Mouse (Mus musculus): ENCODE results near the gene Olfr20. TPM values are rescaled to one million over a fixed set of nuclear protein-coding genes. Genes with fewer than 3 reads are reported as not detected.

The Olfr20 gene
- polyA plus RNA-seq, 1 experiment from 2014 or later: not detected

- no peaks in the 10 kb centered on the region for H3K36me3 ChIP-seq
- WGBS: 76% methylated on average over 4 of the region's 4 CpGs
- ATAC-seq (ENCODE audit: low read depth): no peak
- H3K27me3 ChIP-seq: no peaks in the 10 kb centered on the region
- no peaks in the 10 kb centered on the region for H3K9me3 ChIP-seq
- no peak overlapping the region for H3K4me2 ChIP-seq
- no peaks in the 10 kb centered on the region for H3K4me1 ChIP-seq (replicated peaks)
- H3K9ac ChIP-seq: no peak overlapping the region
- no peak overlapping the region for H3K4me3 ChIP-seq
- H3K27ac ChIP-seq (replicated peaks): no peak overlapping the region
Observed at GRCm38 (mm10) chr11:73395374-73395773, 44.8 kb downstream of the Olfr20 start.

- ATAC-seq (ENCODE audit: low read depth): no peak
- Histone ChIP-seq H3K27me3 (no peaks in the 10 kb centered on the region), H3K4me1 (replicated peaks) (no peaks in the 10 kb centered on the region), H3K4me3 (no peak within 1 kb of the TSS), H3K9ac (no peak within 1 kb of the TSS), H3K4me2 (no peak within 1 kb of the TSS), H3K9me3 (no peaks in the 10 kb centered on the region), H3K27ac (replicated peaks) (no peak within 1 kb of the TSS), H3K36me3 (no peaks in the 10 kb centered on the region)
Observed at GRCm38 (mm10) chr11:73399514-73399913, 48.9 kb downstream of the Olfr20 start, which contains the start of gene Olfr1. Olfr1 (minus strand) TSS chr11:73399614.

Other genes starting within 250 kb of the Olfr20 start
- 2.9 and 4.8 TPM in 2 replicates for gene Haspin, start 212.5 kb upstream of the Olfr20 start, polyA plus RNA-seq (2015; fragmentation: Nextera tagmentation; extraction: Ambion mirVana)
- gene P2rx5, start 190.4 kb upstream of the Olfr20 start, polyA plus RNA-seq (2015; fragmentation: Nextera tagmentation; extraction: Ambion mirVana): 0.45 and 0.63 TPM in 2 replicates
- 130 and 132 TPM in 2 replicates for gene Emc6, start 173.7 kb upstream of the Olfr20 start, polyA plus RNA-seq (2015; fragmentation: Nextera tagmentation; extraction: Ambion mirVana)
- gene Tax1bp3, start 173.7 kb upstream of the Olfr20 start, polyA plus RNA-seq (2015; fragmentation: Nextera tagmentation; extraction: Ambion mirVana): 190 and 197 TPM in 2 replicates
- gene Ctns, start 151.7 kb upstream of the Olfr20 start, polyA plus RNA-seq (2015; fragmentation: Nextera tagmentation; extraction: Ambion mirVana): 21.2 and 23.1 TPM in 2 replicates
- gene Shpk, start 151.3 kb upstream of the Olfr20 start, polyA plus RNA-seq (2015; fragmentation: Nextera tagmentation; extraction: Ambion mirVana): 2.4 and 3.5 TPM in 2 replicates
- 5.8 and 11.5 TPM in 2 replicates for gene Trpv1, start 116.5 kb upstream of the Olfr20 start, polyA plus RNA-seq (2015; fragmentation: Nextera tagmentation; extraction: Ambion mirVana)
- gene Trpv3, start 83.4 kb upstream of the Olfr20 start, polyA plus RNA-seq (2015; fragmentation: Nextera tagmentation; extraction: Ambion mirVana): 0.17 and 0.20 TPM in 2 replicates
- 1.1 and 3.2 TPM in 2 replicates for gene Aspa, start 21.2 kb upstream of the Olfr20 start, polyA plus RNA-seq (2015; fragmentation: Nextera tagmentation; extraction: Ambion mirVana)
- not detected in 2 replicates for gene Gm49340, start 21.0 kb upstream of the Olfr20 start, polyA plus RNA-seq (2015; fragmentation: Nextera tagmentation; extraction: Ambion mirVana)
- gene Spata22, start 21.0 kb upstream of the Olfr20 start, polyA plus RNA-seq (2015; fragmentation: Nextera tagmentation; extraction: Ambion mirVana): 0.25 TPM in 1 of 2 replicates, not detected in the other
- gene Olfr376, start 20.5 kb downstream of the Olfr20 start, polyA plus RNA-seq (2015; fragmentation: Nextera tagmentation; extraction: Ambion mirVana): not detected in 2 replicates
- gene Olfr1, start 48.8 kb downstream of the Olfr20 start, polyA plus RNA-seq (2015; fragmentation: Nextera tagmentation; extraction: Ambion mirVana): not detected in 2 replicates
- not detected in 2 replicates for gene Olfr378, start 77.7 kb downstream of the Olfr20 start, polyA plus RNA-seq (2015; fragmentation: Nextera tagmentation; extraction: Ambion mirVana)
- gene Olfr380, start 106.7 kb downstream of the Olfr20 start, polyA plus RNA-seq (2015; fragmentation: Nextera tagmentation; extraction: Ambion mirVana): not detected in 2 replicates
- not detected in 2 replicates for gene Olfr381, start 140.8 kb downstream of the Olfr20 start, polyA plus RNA-seq (2015; fragmentation: Nextera tagmentation; extraction: Ambion mirVana)
- gene Olfr382, start 166.4 kb downstream of the Olfr20 start, polyA plus RNA-seq (2015; fragmentation: Nextera tagmentation; extraction: Ambion mirVana): not detected in 2 replicates
- not detected in 2 replicates for gene Olfr385, start 242.2 kb downstream of the Olfr20 start, polyA plus RNA-seq (2015; fragmentation: Nextera tagmentation; extraction: Ambion mirVana)
- gene Olfr384, start 247.8 kb downstream of the Olfr20 start, polyA plus RNA-seq (2015; fragmentation: Nextera tagmentation; extraction: Ambion mirVana): not detected in 2 replicates